Mouse (Mus musculus) hindbrain, embryonic 15.5 days (tissue): ENCODE data around the gene Washc4. TPM values are rescaled to one million over a fixed set of nuclear protein-coding genes. Genes with fewer than 3 reads are reported as not detected.

Experiments used
- ATAC-seq: fragments of 200-750 bp; cut with Nextera tagmentation; 2 replicates; pipeline ENCODE4 v1.8.0; 2017; ENCODE audit warnings: low read depth, moderate number of reproducible peaks, moderate TSS enrichment; ENCODE audit not compliant: low FRiP score
- H3K27ac ChIP-seq: fragments of 300-500 bp; sonication (generic); replicated peaks from 2 replicates; pipeline ENCODE4 v1.5.1; 2015; ENCODE audit warnings: mild to moderate bottlenecking, inconsistent platforms
- H3K27me3 ChIP-seq: fragments of 300-500 bp; sonication (generic); 2 replicates; pipeline ENCODE4 v1.6.1; 2015; ENCODE audit warnings: control low read depth, inconsistent platforms
- H3K36me3 ChIP-seq: fragments of 300-500 bp; sonication (generic); 2 replicates; pipeline ENCODE4 v1.6.1; 2015; ENCODE audit warnings: control low read depth, inconsistent platforms
- H3K4me1 ChIP-seq: fragments of 300-500 bp; sonication (generic); replicated peaks from 2 replicates; pipeline ENCODE4 v1.6.1; 2015; ENCODE audit warnings: control low read depth, inconsistent platforms
- H3K4me2 ChIP-seq: fragments of 300-500 bp; sonication (generic); 2 replicates; pipeline ENCODE4 v1.6.1; 2015; ENCODE audit warnings: moderate library complexity, mild to moderate bottlenecking, inconsistent platforms
- H3K4me3 ChIP-seq: fragments of 300-500 bp; sonication (generic); 2 replicates; pipeline ENCODE4 v1.5.1; 2015; ENCODE audit warnings: mild to moderate bottlenecking, inconsistent platforms
- H3K9ac ChIP-seq: fragments of 300-500 bp; sonication (generic); 2 replicates; pipeline ENCODE4 v1.6.1; 2015; ENCODE audit warnings: inconsistent platforms
- H3K9me3 ChIP-seq: fragments of 300-500 bp; sonication (generic); 2 replicates; pipeline ENCODE4 v1.6.1; 2016; ENCODE audit warnings: control low read depth, inconsistent platforms
- WGBS: fragments of 180-500 bp; shearing (Covaris S2); methylation state at CpG from one replicate; pipeline ENCODE4 v1.1.7; 2015; 5-methylcytosine and 5-hydroxymethylcytosine counted together
- polyA plus RNA-seq: library from polyadenylated mRNA; unstranded; fragments of >200 nt; fragmentation: Nextera tagmentation; extraction: Ambion mirVana; gene quantifications from 2 replicates; pipeline ENCODE4 v1.2.1, GENCODE M21; 2015

Washc4 gene
- polyA plus RNA-seq, 1 experiment from 2014 or later, result 28.0 TPM

- Histone ChIP-seq H3K9me3 (no peaks in the 10 kb centered on the region), H3K4me2 (no peak overlapping the region), H3K27me3 (no peaks in the 10 kb centered on the region), H3K36me3 (peaks cover 42% of the 10 kb centered on the region), H3K27ac (0 out of 2 replicates have a peak overlapping the region, but pooled peaks have one; percentile 20), H3K4me3 (no peak overlapping the region), H3K9ac (no peak overlapping the region), H3K4me1 (no peaks in the 10 kb centered on the region)
- WGBS, result 39% methylated on average over 8 of the region's 8 CpGs
- ATAC-seq, result peak; percentile 52; the same call in 1 of the 2 replicates
Observed at GRCm38 (mm10) chr10:83605637-83606183, 62.2 kb downstream of the Washc4 start.

- ATAC-seq, result no peak
Observed at GRCm38 (mm10) chr10:83607111-83607510, 63.6 kb downstream of the Washc4 start.

GRCm38 (mm10) chr10:83608596-83608995 is 65.0 kb downstream of the Washc4 start:
- no peaks in the 10 kb centered on the region for H3K27me3 ChIP-seq
- H3K4me1 ChIP-seq, result no peaks in the 10 kb centered on the region
- H3K4me2 ChIP-seq, result no peak overlapping the region
- no peak overlapping the region for H3K9ac ChIP-seq
- no peaks in the 10 kb centered on the region for H3K9me3 ChIP-seq
- H3K36me3 ChIP-seq, result peaks cover 40% of the 10 kb centered on the region
- ATAC-seq, result no peak
- H3K27ac ChIP-seq, result no peak overlapping the region
- WGBS, result 75% methylated on average over 8 of the region's 8 CpGs
- H3K4me3 ChIP-seq, result no peak overlapping the region

More at GRCm38 (mm10) chr10:83607111-83607510, 63.6 kb downstream of the Washc4 start:
- H3K27me3 ChIP-seq, result no peaks in the 10 kb centered on the region
- no peak overlapping the region for H3K4me2 ChIP-seq
- H3K9me3 ChIP-seq, result no peaks in the 10 kb centered on the region
- no peak overlapping the region for H3K4me3 ChIP-seq
- WGBS, result 95% methylated on average over 3 of the region's 3 CpGs
- no peak overlapping the region for H3K9ac ChIP-seq
- H3K36me3 ChIP-seq, result peaks cover 43% of the 10 kb centered on the region
- H3K27ac ChIP-seq, result no peak overlapping the region
- H3K4me1 ChIP-seq, result no peaks in the 10 kb centered on the region

- Histone ChIP-seq H3K4me3 (no peak overlapping the region), H3K4me1 (no peaks in the 10 kb centered on the region), H3K36me3 (peaks cover 34% of the 10 kb centered on the region), H3K4me2 (no peak overlapping the region), H3K27ac (no peak overlapping the region), H3K9ac (no peak overlapping the region), H3K9me3 (no peaks in the 10 kb centered on the region), H3K27me3 (no peaks in the 10 kb centered on the region)
- 95% methylated on average over 7 of the region's 7 CpGs for WGBS
- ATAC-seq, result no peak
Observed at GRCm38 (mm10) chr10:83610518-83610917, 67.0 kb downstream of the Washc4 start.

- Histone ChIP-seq H3K27ac (no peak overlapping the region), H3K9ac (no peak overlapping the region), H3K4me3 (no peak overlapping the region), H3K36me3 (peaks cover 34% of the 10 kb centered on the region), H3K4me2 (no peak overlapping the region), H3K9me3 (no peaks in the 10 kb centered on the region), H3K27me3 (no peaks in the 10 kb centered on the region), H3K4me1 (no peaks in the 10 kb centered on the region)
- WGBS, result 97% methylated on average over 5 of the region's 5 CpGs
- no peak for ATAC-seq
Observed at GRCm38 (mm10) chr10:83611863-83612262, 68.3 kb downstream of the Washc4 start.

GRCm38 (mm10) chr10:83612648-83613215 is 69.2 kb downstream of the Washc4 start:
- no peaks in the 10 kb centered on the region for H3K9me3 ChIP-seq
- WGBS, result 93% methylated on average over 14 of the region's 14 CpGs
- no peaks in the 10 kb centered on the region for H3K4me1 ChIP-seq
- peaks cover 25% of the 10 kb centered on the region for H3K36me3 ChIP-seq
- no peaks in the 10 kb centered on the region for H3K27me3 ChIP-seq
- no peak overlapping the region for H3K4me3 ChIP-seq
- H3K4me2 ChIP-seq, result no peak overlapping the region
- no peak overlapping the region for H3K27ac ChIP-seq
- H3K9ac ChIP-seq, result no peak overlapping the region
- ATAC-seq, result no peak

GRCm38 (mm10) chr10:83617366-83617765 is 73.8 kb downstream of the Washc4 start:
- H3K4me3 ChIP-seq, result no peak overlapping the region
- WGBS, result 53% methylated on average over 10 of the region's 10 CpGs
- no peak overlapping the region for H3K4me2 ChIP-seq
- H3K4me1 ChIP-seq, result peaks cover 10% of the 10 kb centered on the region
- no peak overlapping the region for H3K27ac ChIP-seq
- no peaks in the 10 kb centered on the region for H3K27me3 ChIP-seq
- no peak overlapping the region for H3K9ac ChIP-seq
- H3K9me3 ChIP-seq, result no peaks in the 10 kb centered on the region
- no peak for ATAC-seq
- peaks cover 4% of the 10 kb centered on the region for H3K36me3 ChIP-seq

GRCm38 (mm10) chr10:83618819-83619440 is 75.4 kb downstream of the Washc4 start:
- Histone ChIP-seq H3K4me2 (no peak overlapping the region), H3K36me3 (no peaks in the 10 kb centered on the region), H3K9ac (no peak overlapping the region), H3K27me3 (no peaks in the 10 kb centered on the region), H3K9me3 (no peaks in the 10 kb centered on the region), H3K27ac (no peak overlapping the region), H3K4me1 (peaks cover 10% of the 10 kb centered on the region), H3K4me3 (no peak overlapping the region)
- 82% methylated on average over 12 of the region's 12 CpGs for WGBS
- 0 out of 2 replicates have a peak, but pooled peaks have one; percentile 33 for ATAC-seq

GRCm38 (mm10) chr10:83620350-83621055 is 77.0 kb downstream of the Washc4 start:
- Histone ChIP-seq H3K27ac (no peak overlapping the region), H3K36me3 (no peaks in the 10 kb centered on the region), H3K9ac (no peak overlapping the region), H3K9me3 (no peaks in the 10 kb centered on the region), H3K4me3 (no peak overlapping the region), H3K4me2 (no peak overlapping the region), H3K4me1 (peaks cover 10% of the 10 kb centered on the region), H3K27me3 (no peaks in the 10 kb centered on the region)
- 0 out of 2 replicates have a peak, but pooled peaks have one; percentile 23 for ATAC-seq
- 82% methylated on average over 24 of the region's 24 CpGs for WGBS

- ATAC-seq, result no peak
- no peak overlapping the region for H3K4me3 ChIP-seq
- no peak overlapping the region for H3K9ac ChIP-seq
- 68% methylated on average over 8 of the region's 8 CpGs for WGBS
- H3K4me2 ChIP-seq, result no peak overlapping the region
- no peaks in the 10 kb centered on the region for H3K27me3 ChIP-seq
- H3K36me3 ChIP-seq, result 0 out of 2 replicates have a peak, but pooled peaks cover 3% of the 10 kb centered on the region
- peaks cover 9% of the 10 kb centered on the region for H3K4me1 ChIP-seq
- no peak overlapping the region for H3K27ac ChIP-seq
- no peaks in the 10 kb centered on the region for H3K9me3 ChIP-seq
Observed at GRCm38 (mm10) chr10:83624065-83624464, 80.5 kb downstream of the Washc4 start.

GRCm38 (mm10) chr10:83624841-83625240 is 81.3 kb downstream of the Washc4 start:
- Histone ChIP-seq H3K27ac (no peak overlapping the region), H3K4me3 (no peak overlapping the region), H3K9ac (no peak overlapping the region), H3K27me3 (no peaks in the 10 kb centered on the region), H3K9me3 (no peaks in the 10 kb centered on the region), H3K4me1 (0 out of 2 replicates have a peak, but pooled peaks cover 3% of the 10 kb centered on the region), H3K36me3 (0 out of 2 replicates have a peak, but pooled peaks cover 3% of the 10 kb centered on the region), H3K4me2 (no peak overlapping the region)
- ATAC-seq, result no peak
- 87% methylated on average over 12 of the region's 12 CpGs for WGBS
